9 mouse cellular contexts compared by ENCODE assay signal in genomic region chr2:157135529-157136120, GRCm38 (mm10). TPM values are rescaled to one million over a fixed set of nuclear protein-coding genes. Genes with fewer than 3 reads are reported as not detected.
DNase-seq lines count a peak whose midpoint lies in the region; ATAC-seq and TF ChIP-seq lines count a peak whose summit lies in the region.
"Had no signal": no experiment of that assay in that cellular context is flagged by ENCODE, and none has a peak within 500 bp of the region (broad histone marks: within the 10 kb centered on the region; RNA-seq: fewer than 3 reads in every experiment).

No protein-coding gene starts in this region.

- no peak for TF ChIP-seq CTCF in gastrocnemius, adult 2 months (IDR thresholded peaks at IDR 0.05)

- WGBS in heart, embryonic 15.5 days, result 87% methylated on average over 10 of the region's 10 CpGs
- WGBS in liver, embryonic 15.5 days (ENCODE audit: insufficient replicate concordance), result 79% methylated on average over 10 of the region's 10 CpGs

- peak overlapping the region; percentile 72 for H3K9ac ChIP-seq in heart, embryonic 15.5 days
- peak overlapping the region; percentile 33; the same call in 1 of the 2 replicates for H3K9ac ChIP-seq in liver, embryonic 15.5 days

- H3K27me3 ChIP-seq in heart, embryonic 15.5 days, result no peaks in the 10 kb centered on the region
- no peaks in the 10 kb centered on the region for H3K27me3 ChIP-seq in liver, embryonic 15.5 days

- H3K27ac ChIP-seq in gastrocnemius, adult 2 months, result peak overlapping the region; percentile 94
- H3K27ac ChIP-seq in heart, embryonic 15.5 days, result peak overlapping the region; percentile 76
- peak overlapping the region; percentile 92 for H3K27ac ChIP-seq in liver, embryonic 15.5 days (replicated peaks)

- intact Hi-C loops in gastrocnemius, adult 2 months (cut with DNase I), result no loop called here

- H3K4me2 ChIP-seq in heart, embryonic 15.5 days, result peak overlapping the region; percentile 95
- H3K4me2 ChIP-seq in liver, embryonic 15.5 days, result peak overlapping the region; percentile 96

- H3K36me3 ChIP-seq in heart, embryonic 15.5 days, result no peaks in the 10 kb centered on the region
- no peaks in the 10 kb centered on the region for H3K36me3 ChIP-seq in liver, embryonic 15.5 days (replicated peaks)

- peak overlapping the region; percentile 96 for H3K4me3 ChIP-seq in gastrocnemius, adult 2 months
- peak overlapping the region; percentile 67 for H3K4me3 ChIP-seq in heart, embryonic 15.5 days
- H3K4me3 ChIP-seq in liver, embryonic 15.5 days (replicated peaks), result peak overlapping the region; percentile 82

- peak; percentile 23 for DNase-seq in gastrocnemius, adult 2 months
- DNase-seq in gastrocnemius, postnatal 25 days, result no peak
- peak; percentile 55 for DNase-seq in MN1 (ENCODE audit: low spot score)
- DNase-seq in frontal cortex, adult 2 months (ENCODE audit: extremely low spot score in 1 of 2, low spot score in 1 of 2), result no peak
- no peak for DNase-seq in left cerebral cortex, adult 8-10 months (ENCODE audit: low spot score in 2 of 2)
- DNase-seq in adrenal gland, postnatal 4 days (ENCODE audit: low spot score in 2 of 2), result no peak

- ATAC-seq in heart, embryonic 15.5 days (replicated peaks; ENCODE audit: insufficient number of reproducible peaks, insufficient read depth, low FRiP score, low read depth), result no peak
- no peak for ATAC-seq in liver, embryonic 15.5 days (ENCODE audit: insufficient read depth)

- H3K9me3 ChIP-seq in heart, embryonic 15.5 days (replicated peaks), result 0 out of 2 replicates have a peak, but pooled peaks cover 7% of the 10 kb centered on the region
- H3K9me3 ChIP-seq in liver, embryonic 15.5 days (replicated peaks), result no peaks in the 10 kb centered on the region

- peaks cover 14% of the 10 kb centered on the region for H3K4me1 ChIP-seq in heart, embryonic 15.5 days (replicated peaks)
- peaks cover 62% of the 10 kb centered on the region for H3K4me1 ChIP-seq in liver, embryonic 15.5 days (replicated peaks)

RNA-seq across cellular contexts. Expression of gene Samhd1, which starts 0.6 kb away (rescaled TPM):
- 10 to 100 TPM; 15.1 to 15.8 TPM for total RNA-seq in gastrocnemius, adult 2 months (2021)
- total RNA-seq in gastrocnemius, postnatal 25 days (2021), result 10 to 100 TPM; 12.0 to 14.5 TPM
- 14.2 and 16.2 TPM in 2 replicates for polyA plus RNA-seq in heart, embryonic 15.5 days (2015; fragmentation: Nextera tagmentation; extraction: Ambion mirVana)
- polyA plus RNA-seq in liver, embryonic 15.5 days (2015; fragmentation: Nextera tagmentation; extraction: Ambion mirVana), result 15.2 and 18.1 TPM in 2 replicates
- polyA plus RNA-seq in frontal cortex, adult 2 months (2012; rRNA removed), result 20.8 and 23.0 TPM in 2 replicates
- total RNA-seq in left cerebral cortex, adult 8-10 months (2022), result 10 to 100 TPM; 12.8 to 17.0 (median 14.9) TPM
- 10 to 100 TPM; 30.8 to 32.6 TPM for total RNA-seq in adrenal gland, postnatal 4 days (2021)

RNA-seq across cellular contexts. Expression of gene Tldc2, which starts 48.8 kb away (rescaled TPM):
- total RNA-seq in gastrocnemius, adult 2 months (2021), result not detected
- not detected for total RNA-seq in gastrocnemius, postnatal 25 days (2021)
- not detected in 2 replicates for polyA plus RNA-seq in heart, embryonic 15.5 days (2015; fragmentation: Nextera tagmentation; extraction: Ambion mirVana)
- not detected in 2 replicates for polyA plus RNA-seq in liver, embryonic 15.5 days (2015; fragmentation: Nextera tagmentation; extraction: Ambion mirVana)
- polyA plus RNA-seq in frontal cortex, adult 2 months (2012; rRNA removed), result 0.30 TPM in 1 of 2 replicates, not detected in the other
- total RNA-seq in left cerebral cortex, adult 8-10 months (2022), result not detected
- not detected for total RNA-seq in adrenal gland, postnatal 4 days (2021)
- total RNA-seq: heart, postnatal 10 days had no signal

RNA-seq across cellular contexts. Expression of gene Soga1, which starts 56.6 kb away (rescaled TPM):
- total RNA-seq in gastrocnemius, adult 2 months (2021), result 1 to 10 TPM; 2.8 to 4.5 TPM
- 1 to 10 TPM; 4.5 to 5.0 TPM for total RNA-seq in gastrocnemius, postnatal 25 days (2021)
- polyA plus RNA-seq in heart, embryonic 15.5 days (2015; fragmentation: Nextera tagmentation; extraction: Ambion mirVana), result 1.7 and 2.7 TPM in 2 replicates
- polyA plus RNA-seq in liver, embryonic 15.5 days (2015; fragmentation: Nextera tagmentation; extraction: Ambion mirVana), result 1.4 and 1.7 TPM in 2 replicates
- polyA plus RNA-seq in frontal cortex, adult 2 months (2012; rRNA removed), result 8.5 and 10.5 TPM in 2 replicates
- total RNA-seq in left cerebral cortex, adult 8-10 months (2022), result 10 to 100 TPM; 19.4 to 25.6 (median 22.0) TPM
- 10 to 100 TPM; 46.3 to 47.0 TPM for total RNA-seq in adrenal gland, postnatal 4 days (2021)

Comparison
In these comparisons a context has a peak if more than half of its experiments do, and no peak if none do; other contexts are left out.
1. DNase-seq: peak in gastrocnemius, adult 2 months (single experiment) and MN1 (single experiment); none in gastrocnemius, postnatal 25 days (single experiment), frontal cortex, adult 2 months (0 of 2), left cerebral cortex, adult 8-10 months (0 of 2) and adrenal gland, postnatal 4 days (0 of 2).
2. Peak in every context shown above with its lines, with median percentiles within 50 percentile points of each other: H3K27ac ChIP-seq and H3K4me3 ChIP-seq.